Mouse (Mus musculus): ENCODE results near the gene Bri3bp.
"Not testable (repeated sequence)": the region's sequence is repeated elsewhere in the genome, so short reads cannot be mapped to it uniquely, and the experiment has no call there.

GRCm38 (mm10) chr5:125434347-125434746 lies 7.0 kb upstream of the Bri3bp start:
- 0 out of 2 replicates have a peak, but pooled peaks have one; percentile 28 for TF ChIP-seq CTCF (IDR thresholded peaks at IDR 0.05; ENCODE audit: borderline replicate concordance, extremely low read depth, insufficient read depth, insufficient read length)
- not testable (repeated sequence) for TF ChIP-seq POLR2A (IDR thresholded peaks at IDR 0.05; ENCODE audit: borderline replicate concordance, extremely low read depth, insufficient read depth, insufficient read length, poor library complexity, severe bottlenecking)

Data from brain, embryonic 14.5 days (tissue).